In genomic region chr9:50633059-50633458, GRCm38 (mm10) we compare ENCODE assay signal across 12 mouse cellular contexts. TPM values are rescaled to one million over a fixed set of nuclear protein-coding genes. Genes with fewer than 3 reads are reported as not detected.
DNase-seq lines count a peak whose midpoint lies in the region; ATAC-seq and TF ChIP-seq lines count a peak whose summit lies in the region.
"Had no signal": no experiment of that assay in that cellular context is flagged by ENCODE, and none has a peak within 500 bp of the region (broad histone marks: within the 10 kb centered on the region; RNA-seq: fewer than 3 reads in every experiment).

No protein-coding gene starts in this region.

- peak; percentile 38 for DNase-seq in thymus, postnatal 4 days
- no peak for DNase-seq in thymus, postnatal 25 days
- DNase-seq in stomach, postnatal 0 days (ENCODE audit: low spot score) = peak; percentile 22
- no peak for DNase-seq in heart, postnatal 36 days
- DNase-seq in left cerebral cortex, adult 18-20 months (ENCODE audit: low spot score in 2 of 2) = no peak
- DNase-seq: cerebellum, adult 11 months; heart, postnatal 4 days had no signal

- WGBS in intestine, postnatal 0 days = 58% methylated on average over 2 of the region's 2 CpGs
- 64% methylated on average over 2 of the region's 2 CpGs for WGBS in intestine, embryonic 16.5 days
- 55% methylated on average over 2 of the region's 2 CpGs for WGBS in stomach, postnatal 0 days

- H3K9ac ChIP-seq in intestine, postnatal 0 days (ENCODE audit: low read depth, low read length) = no peak overlapping the region
- no peak overlapping the region for H3K9ac ChIP-seq in intestine, embryonic 16.5 days (ENCODE audit: low read depth, low read length)
- no peak overlapping the region for H3K9ac ChIP-seq in stomach, postnatal 0 days (ENCODE audit: low read length)
- H3K9ac ChIP-seq: liver, embryonic 15.5 days had no signal

- H3K27me3 ChIP-seq in intestine, postnatal 0 days (replicated peaks; ENCODE audit: control insufficient read depth, insufficient read depth, low read length) = no peaks in the 10 kb centered on the region
- no peaks in the 10 kb centered on the region for H3K27me3 ChIP-seq in intestine, embryonic 16.5 days (replicated peaks; ENCODE audit: control insufficient read depth, insufficient read depth, low read length)
- no peaks in the 10 kb centered on the region for H3K27me3 ChIP-seq in stomach, postnatal 0 days (ENCODE audit: control insufficient read depth, insufficient read depth, low read length)
- H3K27me3 ChIP-seq: liver, embryonic 15.5 days had no signal

- peak; percentile 55 for TF ChIP-seq CTCF in intestine, postnatal 0 days (IDR thresholded peaks at IDR 0.05; ENCODE audit: low read depth)
- peak; percentile 52 for TF ChIP-seq CTCF in stomach, postnatal 0 days (IDR thresholded peaks at IDR 0.05; ENCODE audit: low read depth)

- H3K4me3 ChIP-seq in intestine, postnatal 0 days (ENCODE audit: low read depth, low read length) = no peak overlapping the region
- H3K4me3 ChIP-seq in intestine, embryonic 16.5 days (ENCODE audit: low read length) = no peak overlapping the region
- H3K4me3 ChIP-seq in stomach, postnatal 0 days (ENCODE audit: low read depth, low read length) = no peak overlapping the region
- H3K4me3 ChIP-seq: forebrain, embryonic 10.5 days; liver, embryonic 15.5 days had no signal

- H3K9me3 ChIP-seq in intestine, postnatal 0 days (ENCODE audit: control insufficient read depth) = no peaks in the 10 kb centered on the region
- no peaks in the 10 kb centered on the region for H3K9me3 ChIP-seq in intestine, embryonic 16.5 days (ENCODE audit: control insufficient read depth, low read length)
- no peaks in the 10 kb centered on the region for H3K9me3 ChIP-seq in stomach, postnatal 0 days (ENCODE audit: control insufficient read depth, low read length)
- H3K9me3 ChIP-seq: forebrain, embryonic 10.5 days; liver, embryonic 15.5 days had no signal

- no peaks in the 10 kb centered on the region; the same call in 1 of the 2 replicates for H3K4me1 ChIP-seq in intestine, postnatal 0 days (replicated peaks; ENCODE audit: control insufficient read depth, insufficient read depth, low read length)
- H3K4me1 ChIP-seq in intestine, embryonic 16.5 days (ENCODE audit: control insufficient read depth, insufficient read depth, low read length) = no peaks in the 10 kb centered on the region
- H3K4me1 ChIP-seq in stomach, postnatal 0 days (replicated peaks; ENCODE audit: control insufficient read depth, insufficient read depth) = no peaks in the 10 kb centered on the region
- H3K4me1 ChIP-seq: forebrain, embryonic 10.5 days; liver, embryonic 15.5 days had no signal

- intact Hi-C loops in heart, postnatal 36 days (cut with DNase I) = no loop called here

- ATAC-seq in intestine, postnatal 0 days = no peak; the same call in 1 of the 2 replicates
- ATAC-seq in intestine, embryonic 16.5 days = no peak
- ATAC-seq in erythroid progenitor cell, adult 5-6 weeks (replicated peaks; ENCODE audit: low FRiP score, poor library complexity, severe bottlenecking) = peak; percentile 67; the same call in 1 of the 2 replicates
- ATAC-seq in stomach, postnatal 0 days (ENCODE audit: low FRiP score, low TSS enrichment) = peak; percentile 12; the same call in 1 of the 2 replicates

- H3K4me2 ChIP-seq in intestine, postnatal 0 days (replicated peaks; ENCODE audit: low read depth) = no peak overlapping the region
- H3K4me2 ChIP-seq in intestine, embryonic 16.5 days (ENCODE audit: low read depth, low read length) = no peak overlapping the region
- H3K4me2 ChIP-seq in stomach, postnatal 0 days (replicated peaks; ENCODE audit: low read depth) = no peak overlapping the region
- H3K4me2 ChIP-seq: liver, embryonic 15.5 days had no signal

- peaks cover 8% of the 10 kb centered on the region for H3K36me3 ChIP-seq in intestine, postnatal 0 days (ENCODE audit: control insufficient read depth, insufficient read depth)
- peaks cover 5% of the 10 kb centered on the region; the same call in 1 of the 2 replicates for H3K36me3 ChIP-seq in intestine, embryonic 16.5 days (ENCODE audit: control insufficient read depth, insufficient read depth, low read length)
- no peaks in the 10 kb centered on the region; the same call in 1 of the 2 replicates for H3K36me3 ChIP-seq in stomach, postnatal 0 days (ENCODE audit: control insufficient read depth, insufficient read depth, low read length)

- no peak for TF ChIP-seq EP300 in stomach, postnatal 0 days (optimal IDR thresholded peaks at IDR 0.05)

- no peak overlapping the region for H3K27ac ChIP-seq in intestine, postnatal 0 days (ENCODE audit: low read depth, low read length)
- no peak overlapping the region for H3K27ac ChIP-seq in intestine, embryonic 16.5 days (ENCODE audit: low read length)
- H3K27ac ChIP-seq in stomach, postnatal 0 days (replicated peaks) = no peak overlapping the region
- H3K27ac ChIP-seq: forebrain, embryonic 10.5 days; liver, embryonic 15.5 days had no signal

RNA-seq across cellular contexts. Expression of gene Nkapd1, which starts 15.8 kb away (rescaled TPM):
- polyA plus RNA-seq in intestine, postnatal 0 days (2015; fragmentation: Nextera tagmentation; extraction: Ambion mirVana) = 13.9 and 14.6 TPM in 2 replicates
- 13.8 and 17.1 TPM in 2 replicates for polyA plus RNA-seq in intestine, embryonic 16.5 days (2015; fragmentation: Nextera tagmentation; extraction: Ambion mirVana)
- 11.3 and 16.9 TPM in 2 replicates for total RNA-seq in erythroid progenitor cell, adult 5-6 weeks (2015; ENCODE audit: low replicate concordance)
- total RNA-seq in erythroid progenitor cell, adult 5-6 weeks (2017; ENCODE audit: low replicate concordance) = 7.2 and 11.9 TPM in 2 replicates
- polyA plus RNA-seq in stomach, postnatal 0 days (2015; fragmentation: Nextera tagmentation; extraction: Ambion mirVana) = 14.3 and 16.1 TPM in 2 replicates
- total RNA-seq in heart, postnatal 36 days (2021) = 10 to 100 TPM; 13.0 to 16.5 TPM
- total RNA-seq in left cerebral cortex, adult 18-20 months (2021) = 10 to 100 TPM; 16.5 to 21.5 TPM

RNA-seq across cellular contexts. Expression of gene Pih1d2, which starts 15.9 kb away (rescaled TPM):
- polyA plus RNA-seq in intestine, postnatal 0 days (2015; fragmentation: Nextera tagmentation; extraction: Ambion mirVana) = 0.88 and 1.6 TPM in 2 replicates
- 2.2 and 2.4 TPM in 2 replicates for polyA plus RNA-seq in intestine, embryonic 16.5 days (2015; fragmentation: Nextera tagmentation; extraction: Ambion mirVana)
- not detected in 2 replicates for total RNA-seq in erythroid progenitor cell, adult 5-6 weeks (2015; ENCODE audit: low replicate concordance)
- total RNA-seq in erythroid progenitor cell, adult 5-6 weeks (2017; ENCODE audit: low replicate concordance) = 0.64 TPM in 1 of 2 replicates, not detected in the other
- polyA plus RNA-seq in stomach, postnatal 0 days (2015; fragmentation: Nextera tagmentation; extraction: Ambion mirVana) = 2.2 and 3.2 TPM in 2 replicates
- under 1 TPM in 1 of 2 experiments, not detected in 1; 0.65 TPM for total RNA-seq in heart, postnatal 36 days (2021)
- 1 to 10 TPM; 2.6 to 4.1 TPM for total RNA-seq in left cerebral cortex, adult 18-20 months (2021)

RNA-seq across cellular contexts. Expression of gene Dlat, which starts 26.5 kb away (rescaled TPM):
- 35.3 and 41.7 TPM in 2 replicates for polyA plus RNA-seq in intestine, postnatal 0 days (2015; fragmentation: Nextera tagmentation; extraction: Ambion mirVana)
- 61.0 and 63.7 TPM in 2 replicates for polyA plus RNA-seq in intestine, embryonic 16.5 days (2015; fragmentation: Nextera tagmentation; extraction: Ambion mirVana)
- 8.0 and 12.3 TPM in 2 replicates for total RNA-seq in erythroid progenitor cell, adult 5-6 weeks (2015; ENCODE audit: low replicate concordance)
- 6.9 and 15.3 TPM in 2 replicates for total RNA-seq in erythroid progenitor cell, adult 5-6 weeks (2017; ENCODE audit: low replicate concordance)
- 36.7 and 45.2 TPM in 2 replicates for polyA plus RNA-seq in stomach, postnatal 0 days (2015; fragmentation: Nextera tagmentation; extraction: Ambion mirVana)
- 100 to 1,000 TPM; 399 to 460 TPM for total RNA-seq in heart, postnatal 36 days (2021)
- total RNA-seq in left cerebral cortex, adult 18-20 months (2021) = 100 to 1,000 TPM; 107 to 121 TPM

RNA-seq across cellular contexts. Expression of gene Timm8b, which starts 29.3 kb away (rescaled TPM):
- polyA plus RNA-seq in intestine, postnatal 0 days (2015; fragmentation: Nextera tagmentation; extraction: Ambion mirVana) = 387 and 412 TPM in 2 replicates
- polyA plus RNA-seq in intestine, embryonic 16.5 days (2015; fragmentation: Nextera tagmentation; extraction: Ambion mirVana) = 296 and 314 TPM in 2 replicates
- 29.6 and 98.1 TPM in 2 replicates for total RNA-seq in erythroid progenitor cell, adult 5-6 weeks (2015; ENCODE audit: low replicate concordance)
- 22.5 and 77.4 TPM in 2 replicates for total RNA-seq in erythroid progenitor cell, adult 5-6 weeks (2017; ENCODE audit: low replicate concordance)
- 252 and 278 TPM in 2 replicates for polyA plus RNA-seq in stomach, postnatal 0 days (2015; fragmentation: Nextera tagmentation; extraction: Ambion mirVana)
- total RNA-seq in heart, postnatal 36 days (2021) = 100 to 1,000 TPM; 271 to 284 TPM
- total RNA-seq in left cerebral cortex, adult 18-20 months (2021) = 100 to 1,000 TPM; 210 to 212 TPM

RNA-seq across cellular contexts. Expression of gene Sdhd, which starts 29.4 kb away (rescaled TPM):
- polyA plus RNA-seq in intestine, postnatal 0 days (2015; fragmentation: Nextera tagmentation; extraction: Ambion mirVana) = 738 and 800 TPM in 2 replicates
- polyA plus RNA-seq in intestine, embryonic 16.5 days (2015; fragmentation: Nextera tagmentation; extraction: Ambion mirVana) = 686 and 728 TPM in 2 replicates
- 79.6 and 82.2 TPM in 2 replicates for total RNA-seq in erythroid progenitor cell, adult 5-6 weeks (2015; ENCODE audit: low replicate concordance)
- total RNA-seq in erythroid progenitor cell, adult 5-6 weeks (2017; ENCODE audit: low replicate concordance) = 43.1 and 59.0 TPM in 2 replicates
- polyA plus RNA-seq in stomach, postnatal 0 days (2015; fragmentation: Nextera tagmentation; extraction: Ambion mirVana) = 425 and 428 TPM in 2 replicates
- 100 to 1,000 TPM; 693 to 712 TPM for total RNA-seq in heart, postnatal 36 days (2021)
- 100 to 1,000 TPM; 104 to 118 TPM for total RNA-seq in left cerebral cortex, adult 18-20 months (2021)

Comparison
In these comparisons a context has a peak if more than half of its experiments do, and no peak if none do; other contexts are left out.
1. DNase-seq: peak in thymus, postnatal 4 days (single experiment) and stomach, postnatal 0 days (single experiment); none in thymus, postnatal 25 days (single experiment), heart, postnatal 36 days (0 of 2) and left cerebral cortex, adult 18-20 months (0 of 2).
2. ATAC-seq: peak in erythroid progenitor cell, adult 5-6 weeks (single experiment) and stomach, postnatal 0 days (single experiment); none in intestine, postnatal 0 days (single experiment) and intestine, embryonic 16.5 days (single experiment).
3. RNA of gene Dlat, which starts 26.5 kb away (total RNA-seq): 399 to 460 TPM in heart, postnatal 36 days and 107 to 121 TPM in left cerebral cortex, adult 18-20 months; 6.9 to 15.3 TPM in erythroid progenitor cell, adult 5-6 weeks; every median in the first group is over 4 times any median in the second.